Mouse (Mus musculus): ENCODE measurements at regions not wholly inside any gene's neighbourhood (a gene's known extent, or its start where the extent isn't known, plus 50 kb on each side); places are given as distances from the start of the nearest gene placed in this dataset.

- no peaks in the 10 kb centered on the region for H3K9me3 ChIP-seq (ENCODE audit: low read length)
- H3K27ac ChIP-seq (ENCODE audit: low read depth, low read length) = no peak overlapping the region
- no peak for DNase-seq
- TF ChIP-seq CTCF (IDR thresholded peaks at IDR 0.05; ENCODE audit: low read depth) = no peak
- ATAC-seq = no peak
- no peaks in the 10 kb centered on the region for H3K27me3 ChIP-seq (ENCODE audit: insufficient read depth, low read length)
- no peaks in the 10 kb centered on the region for H3K4me1 ChIP-seq (ENCODE audit: insufficient read depth)
- no peak overlapping the region for H3K9ac ChIP-seq
- no peaks in the 10 kb centered on the region for H3K36me3 ChIP-seq (ENCODE audit: insufficient read depth)
- no peak overlapping the region for H3K4me2 ChIP-seq (ENCODE audit: low read depth)
- H3K4me3 ChIP-seq (ENCODE audit: low read depth, low read length) = no peak overlapping the region
These were observed 93.4 kb downstream of the Rgs2 start for GRCm38 (mm10) chr1:143910530-143910929.

DNA sequence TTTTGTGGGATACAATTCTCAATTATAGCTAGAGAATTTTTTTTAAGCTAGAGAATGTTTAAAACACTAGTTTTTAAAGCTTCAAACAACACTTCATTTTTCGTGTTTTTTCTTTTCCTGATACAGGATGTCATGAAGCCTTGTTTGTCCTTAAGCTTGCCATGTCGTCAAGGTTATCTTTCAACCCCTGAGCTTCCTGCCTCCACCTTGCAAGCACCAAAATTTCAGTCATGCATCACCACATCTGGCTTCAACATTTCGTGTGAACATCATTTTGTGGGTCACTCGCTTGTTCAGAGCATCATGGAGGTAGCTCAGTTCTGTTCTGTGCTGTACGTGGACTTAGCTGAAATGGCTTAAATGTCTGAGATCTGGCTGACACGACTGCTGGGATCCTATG lies 96.6 kb downstream of the Rgs2 start:
- Histone ChIP-seq H3K27me3 (ENCODE audit: insufficient read depth, low read length) (no peaks in the 10 kb centered on the region), H3K4me2 (ENCODE audit: low read depth) (no peak overlapping the region), H3K4me1 (ENCODE audit: insufficient read depth) (peaks cover 12% of the 10 kb centered on the region; the same call in 1 of the 2 replicates), H3K9me3 (ENCODE audit: low read length) (no peaks in the 10 kb centered on the region), H3K27ac (ENCODE audit: low read depth, low read length) (no peak overlapping the region), H3K4me3 (ENCODE audit: low read depth, low read length) (no peak overlapping the region), H3K9ac (no peak overlapping the region), H3K36me3 (ENCODE audit: insufficient read depth) (no peaks in the 10 kb centered on the region)
- ATAC-seq (no peak), DNase-seq (no peak)
- 81% methylated on average over 6 of the region's 6 CpGs for WGBS
- TF ChIP-seq CTCF (IDR thresholded peaks at IDR 0.05; ENCODE audit: low read depth) = no peak

GRCm38 (mm10) chr1:143906881-143907280 lies 97.1 kb downstream of the Rgs2 start:
- peaks cover 12% of the 10 kb centered on the region; the same call in 1 of the 2 replicates for H3K4me1 ChIP-seq (ENCODE audit: insufficient read depth)
- no peaks in the 10 kb centered on the region for H3K27me3 ChIP-seq (ENCODE audit: insufficient read depth, low read length)
- DNase-seq = no peak

DNA sequence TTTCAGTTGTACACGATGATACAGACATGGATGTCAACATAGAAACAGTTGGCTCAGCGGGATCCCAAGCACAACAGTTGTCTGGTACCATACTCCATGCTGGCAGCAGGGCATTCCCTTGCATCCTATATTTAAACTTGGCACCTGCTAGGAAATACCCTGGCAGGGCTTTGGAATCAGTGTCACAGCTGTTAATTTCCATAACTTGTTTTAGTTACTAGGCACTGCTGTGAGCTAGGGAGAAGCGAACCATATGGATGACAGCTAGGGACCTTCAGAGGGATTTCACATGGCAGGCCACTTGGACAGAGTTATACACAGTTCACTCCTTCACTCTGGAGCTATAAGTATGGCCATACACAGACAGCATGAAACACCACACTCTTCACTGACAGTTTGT lies 100.0 kb downstream of the Rgs2 start:
- ATAC-seq = peak; percentile 97
- Histone ChIP-seq H3K27ac (ENCODE audit: low read depth, low read length) (no peak overlapping the region), H3K27me3 (ENCODE audit: insufficient read depth, low read length) (no peaks in the 10 kb centered on the region), H3K4me2 (ENCODE audit: low read depth) (no peak overlapping the region), H3K36me3 (ENCODE audit: insufficient read depth) (no peaks in the 10 kb centered on the region), H3K9ac (no peak overlapping the region), H3K4me1 (ENCODE audit: insufficient read depth) (peaks cover 12% of the 10 kb centered on the region; the same call in 1 of the 2 replicates), H3K9me3 (ENCODE audit: low read length) (no peaks in the 10 kb centered on the region), H3K4me3 (ENCODE audit: low read depth, low read length) (no peak overlapping the region)
- WGBS = 51% methylated on average over 3 of the region's 3 CpGs
- no peak for TF ChIP-seq CTCF (IDR thresholded peaks at IDR 0.05; ENCODE audit: low read depth)
- peak; percentile 87 for DNase-seq

More at GRCm38 (mm10) chr1:143906881-143907280, 97.1 kb downstream of the Rgs2 start:
- Histone ChIP-seq H3K27ac (ENCODE audit: low read depth, low read length) (no peak overlapping the region), H3K9me3 (ENCODE audit: low read length) (no peaks in the 10 kb centered on the region), H3K4me3 (ENCODE audit: low read depth, low read length) (no peak overlapping the region), H3K9ac (no peak overlapping the region), H3K4me2 (ENCODE audit: low read depth) (no peak overlapping the region), H3K36me3 (ENCODE audit: insufficient read depth) (no peaks in the 10 kb centered on the region)
- no peak for ATAC-seq
- TF ChIP-seq CTCF (IDR thresholded peaks at IDR 0.05; ENCODE audit: low read depth) = no peak

DNA sequence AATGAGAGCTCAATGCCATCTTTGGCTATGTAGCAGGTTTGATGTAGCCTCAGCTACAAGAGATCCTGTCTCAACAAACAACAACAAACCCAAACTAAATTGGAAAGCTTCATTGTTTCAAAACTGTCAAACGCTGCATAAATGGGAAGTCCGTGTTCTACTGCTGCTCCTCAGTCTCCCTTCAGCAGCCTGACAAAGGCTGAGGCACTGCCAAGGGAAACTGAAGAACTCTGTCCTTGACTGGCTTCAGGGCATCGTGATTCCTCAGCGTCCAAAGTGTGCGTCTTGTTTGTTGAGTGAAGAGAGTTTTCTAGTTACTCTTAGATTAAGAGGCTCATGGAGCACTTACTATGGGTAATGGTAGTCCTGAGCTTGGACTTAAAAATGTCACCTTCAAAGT lies 100.7 kb downstream of the Rgs2 start:
- H3K4me2 ChIP-seq (ENCODE audit: low read depth) = no peak overlapping the region
- 65% methylated on average over 5 of the region's 5 CpGs for WGBS
- no peaks in the 10 kb centered on the region for H3K36me3 ChIP-seq (ENCODE audit: insufficient read depth)
- DNase-seq (no peak), ATAC-seq (peak; percentile 26; the same call in 1 of the 2 replicates)
- H3K4me3 ChIP-seq (ENCODE audit: low read depth, low read length) = no peak overlapping the region
- no peaks in the 10 kb centered on the region for H3K9me3 ChIP-seq (ENCODE audit: low read length)
- H3K27ac ChIP-seq (ENCODE audit: low read depth, low read length) = no peak overlapping the region
- H3K9ac ChIP-seq = no peak overlapping the region
- no peak for TF ChIP-seq CTCF (IDR thresholded peaks at IDR 0.05; ENCODE audit: low read depth)
- H3K27me3 ChIP-seq (ENCODE audit: insufficient read depth, low read length) = no peaks in the 10 kb centered on the region
- H3K4me1 ChIP-seq (ENCODE audit: insufficient read depth) = peaks cover 12% of the 10 kb centered on the region; the same call in 1 of the 2 replicates

DNA sequence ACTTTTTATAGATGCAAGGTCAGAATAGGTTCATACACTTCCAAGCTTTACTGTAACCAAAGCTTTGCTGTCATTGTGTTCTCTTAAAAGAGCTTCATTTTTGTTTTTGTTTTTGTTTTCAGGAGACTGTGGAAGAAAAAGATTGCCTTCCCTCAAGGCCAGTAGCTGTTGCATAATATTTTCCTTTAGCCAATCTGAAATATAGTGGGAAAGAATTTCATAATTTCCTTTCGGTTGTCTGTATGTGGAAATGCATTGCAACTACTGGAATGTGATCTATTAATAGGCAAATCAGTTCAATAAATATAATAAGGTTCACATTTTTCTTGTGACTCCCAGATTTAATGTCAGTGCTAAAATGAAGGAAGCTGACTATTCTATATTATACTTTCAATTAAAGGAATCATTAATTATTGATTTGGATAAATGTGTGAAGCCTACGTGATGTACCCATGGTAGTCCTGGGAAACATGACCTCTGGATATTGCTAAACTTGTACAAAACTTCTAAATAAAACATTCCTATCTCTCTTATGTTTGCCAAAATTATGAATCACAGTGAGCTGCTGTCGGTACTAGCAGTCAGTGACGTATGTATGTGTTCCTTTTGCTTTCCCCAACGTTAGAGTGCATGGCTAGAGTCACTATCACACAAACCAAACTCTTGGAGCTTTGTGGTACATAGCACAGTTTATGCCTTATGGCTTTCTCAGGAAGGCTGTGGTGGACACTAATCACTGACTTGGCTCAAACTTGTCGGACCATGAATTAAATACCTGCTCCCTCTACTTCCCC lies 102.6 kb downstream of the Rgs2 start:
- Histone ChIP-seq H3K9me3 (ENCODE audit: low read length) (no peaks in the 10 kb centered on the region), H3K36me3 (ENCODE audit: insufficient read depth) (no peaks in the 10 kb centered on the region), H3K9ac (no peak overlapping the region), H3K4me3 (ENCODE audit: low read depth, low read length) (no peak overlapping the region), H3K4me1 (ENCODE audit: insufficient read depth) (peaks cover 12% of the 10 kb centered on the region; the same call in 1 of the 2 replicates), H3K4me2 (ENCODE audit: low read depth) (no peak overlapping the region), H3K27me3 (ENCODE audit: insufficient read depth, low read length) (no peaks in the 10 kb centered on the region), H3K27ac (ENCODE audit: low read depth, low read length) (no peak overlapping the region)
- DNase-seq (no peak), ATAC-seq (no peak)
- WGBS = 90% methylated on average over 6 of the region's 6 CpGs
- no peak for TF ChIP-seq CTCF (IDR thresholded peaks at IDR 0.05; ENCODE audit: low read depth)

GRCm38 (mm10) chr1:143888510-143888909 lies 111.4 kb downstream of the Uchl5 start:
- Histone ChIP-seq H3K27ac (ENCODE audit: low read depth, low read length) (no peak overlapping the region), H3K9ac (no peak overlapping the region), H3K36me3 (ENCODE audit: insufficient read depth) (no peaks in the 10 kb centered on the region), H3K4me1 (ENCODE audit: insufficient read depth) (no peaks in the 10 kb centered on the region), H3K4me2 (ENCODE audit: low read depth) (no peak overlapping the region), H3K4me3 (ENCODE audit: low read depth, low read length) (no peak overlapping the region), H3K27me3 (ENCODE audit: insufficient read depth, low read length) (no peaks in the 10 kb centered on the region), H3K9me3 (ENCODE audit: low read length) (no peaks in the 10 kb centered on the region)
- ATAC-seq (no peak), DNase-seq (no peak)
- no peak for TF ChIP-seq CTCF (IDR thresholded peaks at IDR 0.05; ENCODE audit: low read depth)
- WGBS = 91% methylated on average over 2 of the region's 2 CpGs
